Mouse (Mus musculus): ENCODE results near the gene Cad. TPM values are rescaled to one million over a fixed set of nuclear protein-coding genes. Genes with fewer than 3 reads are reported as not detected.

The Cad gene
- polyA plus RNA-seq, 1 experiment from 2014 or later = 26.0 TPM

GRCm38 (mm10) chr5:31081386-31081785 lies 26.8 kb downstream of the Cad start:
- Histone ChIP-seq H3K4me2 (ENCODE audit: low read depth, low read length) (no peak overlapping the region), H3K9ac (ENCODE audit: low read length) (no peak overlapping the region), H3K36me3 (ENCODE audit: control insufficient read depth, insufficient read depth, low read length) (no peaks in the 10 kb centered on the region; the same call in 1 of the 2 replicates), H3K4me3 (replicated peaks; ENCODE audit: low read length) (no peak overlapping the region), H3K27me3 (ENCODE audit: control insufficient read depth, insufficient read depth, low read length) (no peaks in the 10 kb centered on the region; the same call in 1 of the 2 replicates), H3K27ac (ENCODE audit: low read length) (no peak overlapping the region), H3K9me3 (replicated peaks; ENCODE audit: control insufficient read depth, low read length) (no peaks in the 10 kb centered on the region), H3K4me1 (ENCODE audit: control insufficient read depth, insufficient read depth, low read length) (peaks cover 4% of the 10 kb centered on the region; the same call in 1 of the 2 replicates)
- no peak for ATAC-seq (ENCODE audit: insufficient read depth, low FRiP score)
- 80% methylated on average over 3 of the region's 3 CpGs for WGBS

DNA sequence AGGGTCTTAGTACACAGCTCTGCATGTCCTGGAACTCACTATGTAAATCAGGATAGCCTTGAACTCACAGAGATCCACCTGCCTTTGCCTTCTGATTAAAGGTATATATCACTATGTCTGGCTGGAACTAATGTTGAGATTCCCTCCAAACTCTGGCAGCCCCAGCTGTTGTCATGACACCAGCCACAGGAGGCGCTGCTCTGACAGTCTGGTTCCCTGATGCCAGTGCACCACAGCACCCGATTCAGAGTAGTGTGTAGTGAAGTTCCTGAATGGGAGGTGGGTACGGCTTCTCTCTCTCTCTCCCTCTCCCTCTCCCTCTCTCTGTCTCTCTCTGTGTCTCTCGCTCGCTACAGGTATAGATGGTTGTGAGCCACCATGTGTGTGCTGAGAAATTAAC lies 27.8 kb downstream of the Cad start:
- ATAC-seq (ENCODE audit: insufficient read depth, low FRiP score) = no peak

GRCm38 (mm10) chr5:31082935-31083625 lies 28.5 kb downstream of the Cad start:
- no peaks in the 10 kb centered on the region; the same call in 1 of the 2 replicates for H3K36me3 ChIP-seq (ENCODE audit: control insufficient read depth, insufficient read depth, low read length)
- WGBS = 21% methylated on average over 12 of the region's 12 CpGs
- peaks cover 4% of the 10 kb centered on the region; the same call in 1 of the 2 replicates for H3K27me3 ChIP-seq (ENCODE audit: control insufficient read depth, insufficient read depth, low read length)
- no peak overlapping the region for H3K4me2 ChIP-seq (ENCODE audit: low read depth, low read length)
- H3K4me1 ChIP-seq (ENCODE audit: control insufficient read depth, insufficient read depth, low read length) = peaks cover 4% of the 10 kb centered on the region; the same call in 1 of the 2 replicates
- H3K4me3 ChIP-seq (replicated peaks; ENCODE audit: low read length) = no peak overlapping the region
- ATAC-seq (ENCODE audit: insufficient read depth, low FRiP score) = no peak
- H3K9ac ChIP-seq (ENCODE audit: low read length) = no peak overlapping the region
- H3K27ac ChIP-seq (ENCODE audit: low read length) = no peak overlapping the region
- H3K9me3 ChIP-seq (replicated peaks; ENCODE audit: control insufficient read depth, low read length) = no peaks in the 10 kb centered on the region

More for the DNA sequence above, 27.8 kb downstream of the Cad start:
- H3K9ac ChIP-seq (ENCODE audit: low read length) = no peak overlapping the region; the same call in 1 of the 2 replicates
- H3K27me3 ChIP-seq (ENCODE audit: control insufficient read depth, insufficient read depth, low read length) = no peaks in the 10 kb centered on the region; the same call in 1 of the 2 replicates
- no peak overlapping the region for H3K4me3 ChIP-seq (replicated peaks; ENCODE audit: low read length)
- no peak overlapping the region for H3K27ac ChIP-seq (ENCODE audit: low read length)
- 22% methylated on average over 5 of the region's 5 CpGs for WGBS
- no peaks in the 10 kb centered on the region; the same call in 1 of the 2 replicates for H3K36me3 ChIP-seq (ENCODE audit: control insufficient read depth, insufficient read depth, low read length)
- no peak overlapping the region for H3K4me2 ChIP-seq (ENCODE audit: low read depth, low read length)
- H3K4me1 ChIP-seq (ENCODE audit: control insufficient read depth, insufficient read depth, low read length) = peaks cover 4% of the 10 kb centered on the region; the same call in 1 of the 2 replicates
- no peaks in the 10 kb centered on the region for H3K9me3 ChIP-seq (replicated peaks; ENCODE audit: control insufficient read depth, low read length)

DNA sequence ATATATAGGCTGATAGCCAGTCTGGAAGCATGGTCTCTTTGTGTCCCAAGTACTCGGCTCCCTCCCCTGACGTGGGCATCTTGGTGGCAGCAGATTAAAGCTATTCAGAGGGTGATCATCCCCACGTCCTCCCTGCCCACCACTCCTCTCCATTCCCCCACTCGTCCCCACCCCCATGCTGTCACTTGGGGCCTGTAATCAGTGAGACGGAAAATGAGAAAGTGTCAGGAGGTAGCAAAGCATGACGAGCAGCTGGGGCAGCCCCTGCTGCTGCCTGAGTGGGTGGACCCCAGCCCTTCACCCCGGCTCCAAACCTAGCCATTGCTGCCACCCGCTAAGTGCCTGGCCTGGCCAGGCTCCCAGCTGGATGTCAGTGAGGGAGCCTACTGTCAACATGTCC lies 29.4 kb downstream of the Cad start:
- H3K9ac ChIP-seq (ENCODE audit: low read length) = no peak overlapping the region
- WGBS = 24% methylated on average over 8 of the region's 8 CpGs
- ATAC-seq (ENCODE audit: insufficient read depth, low FRiP score) = no peak

GRCm38 (mm10) chr5:31086606-31087005 lies 32.0 kb downstream of the Cad start:
- Histone ChIP-seq H3K9ac (ENCODE audit: low read length) (no peak overlapping the region), H3K36me3 (ENCODE audit: control insufficient read depth, insufficient read depth, low read length) (no peaks in the 10 kb centered on the region), H3K4me2 (ENCODE audit: low read depth, low read length) (no peak overlapping the region), H3K4me3 (replicated peaks; ENCODE audit: low read length) (no peak overlapping the region), H3K27ac (ENCODE audit: low read length) (no peak overlapping the region), H3K4me1 (ENCODE audit: control insufficient read depth, insufficient read depth, low read length) (peaks cover 4% of the 10 kb centered on the region; the same call in 1 of the 2 replicates), H3K9me3 (replicated peaks; ENCODE audit: control insufficient read depth, low read length) (no peaks in the 10 kb centered on the region), H3K27me3 (ENCODE audit: control insufficient read depth, insufficient read depth, low read length) (peaks cover 31% of the 10 kb centered on the region)
- no peak for ATAC-seq (ENCODE audit: insufficient read depth, low FRiP score)
- 30% methylated on average over 7 of the region's 7 CpGs for WGBS

More for the DNA sequence above, 29.4 kb downstream of the Cad start:
- Histone ChIP-seq H3K4me3 (replicated peaks; ENCODE audit: low read length) (no peak overlapping the region), H3K9me3 (replicated peaks; ENCODE audit: control insufficient read depth, low read length) (no peaks in the 10 kb centered on the region), H3K27me3 (ENCODE audit: control insufficient read depth, insufficient read depth, low read length) (peaks cover 5% of the 10 kb centered on the region; the same call in 1 of the 2 replicates), H3K36me3 (ENCODE audit: control insufficient read depth, insufficient read depth, low read length) (no peaks in the 10 kb centered on the region), H3K4me2 (ENCODE audit: low read depth, low read length) (no peak overlapping the region), H3K4me1 (ENCODE audit: control insufficient read depth, insufficient read depth, low read length) (peaks cover 4% of the 10 kb centered on the region; the same call in 1 of the 2 replicates), H3K27ac (ENCODE audit: low read length) (no peak overlapping the region)

GRCm38 (mm10) chr5:31087131-31087530 lies 32.6 kb downstream of the Cad start:
- no peak overlapping the region for H3K4me3 ChIP-seq (replicated peaks; ENCODE audit: low read length)
- WGBS = 63% methylated on average over 2 of the region's 2 CpGs
- peaks cover 4% of the 10 kb centered on the region; the same call in 1 of the 2 replicates for H3K4me1 ChIP-seq (ENCODE audit: control insufficient read depth, insufficient read depth, low read length)
- H3K27me3 ChIP-seq (ENCODE audit: control insufficient read depth, insufficient read depth, low read length) = peaks cover 36% of the 10 kb centered on the region
- no peak for ATAC-seq (ENCODE audit: insufficient read depth, low FRiP score)
- H3K9ac ChIP-seq (ENCODE audit: low read length) = no peak overlapping the region
- H3K4me2 ChIP-seq (ENCODE audit: low read depth, low read length) = no peak overlapping the region
- H3K27ac ChIP-seq (ENCODE audit: low read length) = no peak overlapping the region
- H3K36me3 ChIP-seq (ENCODE audit: control insufficient read depth, insufficient read depth, low read length) = no peaks in the 10 kb centered on the region
- no peaks in the 10 kb centered on the region for H3K9me3 ChIP-seq (replicated peaks; ENCODE audit: control insufficient read depth, low read length)

DNA sequence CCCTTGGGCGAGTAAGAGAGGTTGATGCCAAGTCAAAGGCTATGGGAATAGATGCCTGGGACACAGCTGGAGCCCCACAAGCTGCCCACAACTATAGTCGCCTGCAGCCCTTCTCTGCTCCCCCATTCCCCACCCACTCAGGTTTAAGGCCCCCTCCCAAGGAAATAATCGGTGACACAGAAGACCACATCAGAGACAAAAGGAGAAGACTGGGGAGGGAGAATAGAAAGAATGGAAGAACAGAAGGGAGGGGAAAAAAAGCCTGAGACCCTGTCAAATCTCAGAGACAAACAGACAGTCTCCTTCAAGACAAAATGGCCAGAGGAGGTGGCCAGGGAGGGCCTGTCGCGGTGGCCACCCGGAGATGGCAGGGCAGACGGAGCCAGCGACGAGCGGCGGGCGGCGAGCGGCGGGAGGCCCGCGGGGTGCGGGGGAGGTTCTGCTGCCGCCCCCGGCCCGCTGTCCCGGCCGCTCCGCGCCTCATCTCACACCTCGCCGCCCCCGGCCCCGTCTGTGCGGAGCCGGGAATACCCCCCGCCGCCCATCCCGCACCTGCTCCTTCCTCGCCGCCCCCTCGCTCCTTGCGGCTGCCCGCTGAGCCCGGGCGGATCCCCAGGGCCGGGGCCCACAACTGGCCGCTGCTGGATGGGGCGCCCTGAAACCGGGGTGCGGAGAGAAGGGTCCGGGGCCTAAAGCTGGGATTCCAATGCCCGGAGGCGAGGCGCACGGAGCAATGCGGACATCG lies 37.8 kb downstream of the Cad start:
- H3K4me3 ChIP-seq (replicated peaks; ENCODE audit: low read length) = peak overlapping the region; percentile 51
- H3K9ac ChIP-seq (ENCODE audit: low read length) = peak overlapping the region; percentile 20; the same call in 1 of the 2 replicates
- no peak for ATAC-seq (ENCODE audit: insufficient read depth, low FRiP score)
- 2% methylated on average over 46 of the region's 53 CpGs for WGBS
- peaks cover 26% of the 10 kb centered on the region for H3K4me1 ChIP-seq (ENCODE audit: control insufficient read depth, insufficient read depth, low read length)
- H3K9me3 ChIP-seq (replicated peaks; ENCODE audit: control insufficient read depth, low read length) = no peaks in the 10 kb centered on the region
- H3K27ac ChIP-seq (ENCODE audit: low read length) = no peak overlapping the region
- H3K36me3 ChIP-seq (ENCODE audit: control insufficient read depth, insufficient read depth, low read length) = no peaks in the 10 kb centered on the region
- H3K4me2 ChIP-seq (ENCODE audit: low read depth, low read length) = peak overlapping the region; percentile 76
- H3K27me3 ChIP-seq (ENCODE audit: control insufficient read depth, insufficient read depth, low read length) = peaks cover 84% of the 10 kb centered on the region

- Histone ChIP-seq H3K4me2 (ENCODE audit: low read depth, low read length) (peak overlapping the region; percentile 76), H3K4me1 (ENCODE audit: control insufficient read depth, insufficient read depth, low read length) (peaks cover 26% of the 10 kb centered on the region), H3K9me3 (replicated peaks; ENCODE audit: control insufficient read depth, low read length) (no peaks in the 10 kb centered on the region), H3K36me3 (ENCODE audit: control insufficient read depth, insufficient read depth, low read length) (no peaks in the 10 kb centered on the region), H3K9ac (ENCODE audit: low read length) (peak overlapping the region; percentile 20), H3K4me3 (replicated peaks; ENCODE audit: low read length) (peak overlapping the region; percentile 51), H3K27me3 (ENCODE audit: control insufficient read depth, insufficient read depth, low read length) (peaks cover 81% of the 10 kb centered on the region), H3K27ac (ENCODE audit: low read length) (no peak overlapping the region)
- peak; percentile 74 for ATAC-seq (ENCODE audit: insufficient read depth, low FRiP score)
- 1% methylated on average over 54 of the region's 54 CpGs for WGBS
Observed at GRCm38 (mm10) chr5:31093151-31094041, 38.8 kb downstream of the Cad start.

Measured in stomach, embryonic 16.5 days (tissue).